Mouse (Mus musculus): Measurements from ENCODE around the gene Nlgn1. TPM values are rescaled to one million over a fixed set of nuclear protein-coding genes. Genes with fewer than 3 reads are reported as not detected.

The Nlgn1 gene
- polyA plus RNA-seq, 1 experiment: not detected

DNA sequence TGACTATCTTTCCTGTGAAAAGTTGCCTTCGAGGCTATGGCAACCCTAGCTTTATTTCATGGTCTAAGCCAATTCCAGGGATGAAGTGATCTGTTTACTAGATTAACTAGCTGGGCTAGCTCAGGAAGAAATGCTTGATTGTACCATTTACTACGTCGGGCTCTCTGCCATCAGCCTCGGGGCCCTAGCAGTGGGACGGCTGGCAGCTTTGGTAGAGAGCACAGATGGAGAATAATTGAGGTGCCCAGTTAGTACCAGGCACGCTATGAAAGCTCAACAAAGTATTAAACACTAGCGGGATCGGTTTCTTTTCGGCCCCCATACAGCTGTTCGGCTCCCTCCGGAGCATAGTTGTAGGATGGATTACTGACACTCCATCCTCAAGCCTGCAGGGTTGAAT lies 675.2 kb downstream of the Nlgn1 start:
- 84% methylated on average over 11 of the region's 11 CpGs for WGBS
- H3K27ac ChIP-seq (ENCODE audit: insufficient read depth, low read length): no peak overlapping the region
- TF ChIP-seq POLR2A (IDR thresholded peaks at IDR 0.05; ENCODE audit: low read depth, low read length) (no peak), CTCF (IDR thresholded peaks at IDR 0.05; ENCODE audit: extremely low read depth, insufficient read depth, insufficient read length, insufficient replicate concordance) (no peak)

DNA sequence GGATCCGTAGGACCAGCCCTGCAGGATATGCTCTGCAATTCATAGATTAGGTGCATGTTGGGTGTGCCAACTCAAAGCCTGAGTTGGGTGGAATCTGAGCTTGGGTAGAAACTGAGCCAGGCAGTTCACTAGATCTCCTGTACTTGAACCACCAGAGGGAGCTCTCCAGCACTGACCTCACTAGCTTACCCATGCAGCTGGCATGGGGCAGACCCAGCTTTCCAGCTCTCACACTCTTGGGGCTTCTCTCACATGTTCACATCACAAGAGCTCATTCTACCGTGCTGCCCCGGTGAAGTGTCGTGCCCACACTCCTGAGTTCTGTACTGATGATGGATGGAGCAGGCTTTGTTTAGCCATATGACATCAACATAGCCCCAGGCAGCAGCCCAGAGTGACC lies 679.2 kb downstream of the Nlgn1 start:
- Histone ChIP-seq H3K4me1 (ENCODE audit: control insufficient read depth, insufficient read depth, insufficient read length) (no peaks in the 10 kb centered on the region), H3K27me3 (ENCODE audit: control insufficient read depth, insufficient read depth, low read length) (no peaks in the 10 kb centered on the region), H3K4me3 (ENCODE audit: extremely low read depth, insufficient read depth, insufficient read length) (no peak overlapping the region), H3K27ac (ENCODE audit: insufficient read depth, low read length) (no peak overlapping the region), H3K36me3 (ENCODE audit: control insufficient read depth, insufficient read depth, low read length) (no peaks in the 10 kb centered on the region)
- 81% methylated on average over 4 of the region's 4 CpGs for WGBS
- no peak for DNase-seq (ENCODE audit: low read depth in 1 of 2, low spot score in 2 of 2)
- no peak for TF ChIP-seq CTCF (IDR thresholded peaks at IDR 0.05; ENCODE audit: extremely low read depth, insufficient read depth, insufficient read length, insufficient replicate concordance)
- no peak for TF ChIP-seq POLR2A (IDR thresholded peaks at IDR 0.05; ENCODE audit: low read depth, low read length)

More for the DNA sequence above, 675.2 kb downstream of the Nlgn1 start:
- no peaks in the 10 kb centered on the region for H3K36me3 ChIP-seq (ENCODE audit: control insufficient read depth, insufficient read depth, low read length)
- H3K27me3 ChIP-seq (ENCODE audit: control insufficient read depth, insufficient read depth, low read length): no peaks in the 10 kb centered on the region
- H3K4me1 ChIP-seq (ENCODE audit: control insufficient read depth, insufficient read depth, insufficient read length): no peaks in the 10 kb centered on the region
- DNase-seq (ENCODE audit: low read depth in 1 of 2, low spot score in 2 of 2): no peak
- no peak overlapping the region for H3K4me3 ChIP-seq (ENCODE audit: extremely low read depth, insufficient read depth, insufficient read length)

DNA sequence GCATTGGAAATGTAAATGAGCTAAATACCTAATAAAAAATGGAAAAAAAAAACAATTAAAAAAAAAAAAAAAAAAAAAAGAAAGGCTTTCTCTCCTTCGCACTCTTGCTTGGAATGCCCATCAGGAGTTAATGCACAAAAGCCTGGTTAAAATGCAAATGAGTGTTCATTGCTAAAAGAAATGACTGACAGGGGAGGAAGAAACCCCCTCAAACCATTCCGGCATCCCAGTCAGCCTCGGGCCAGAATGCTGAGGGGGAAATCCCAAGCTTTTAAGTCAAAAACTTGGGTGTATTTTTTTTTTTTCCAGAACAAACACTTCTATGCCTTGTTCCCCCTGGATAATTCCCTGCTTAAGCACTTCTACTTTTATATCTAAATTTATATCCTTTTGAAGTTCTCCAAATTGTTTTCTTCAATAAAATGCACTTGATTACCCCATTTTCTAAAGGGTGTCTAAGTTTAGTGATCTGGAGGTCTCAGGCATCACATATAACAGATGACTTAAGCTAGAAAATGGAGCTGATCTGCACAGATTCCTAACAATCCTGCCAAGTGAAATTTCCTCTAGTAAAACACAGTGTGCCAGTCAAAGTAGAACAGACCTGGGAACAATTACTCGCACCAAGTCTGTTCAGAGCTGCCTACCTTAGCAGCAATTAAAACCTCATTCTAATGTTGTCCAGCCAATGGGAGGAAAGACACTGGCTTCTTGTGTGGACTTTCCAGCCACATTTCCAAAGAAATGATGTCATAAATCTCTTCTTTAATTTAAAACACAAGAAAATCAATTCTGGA lies 686.2 kb downstream of the Nlgn1 start:
- no peak overlapping the region for H3K27ac ChIP-seq (ENCODE audit: insufficient read depth, low read length)
- H3K4me3 ChIP-seq (ENCODE audit: extremely low read depth, insufficient read depth, insufficient read length): no peak overlapping the region
- H3K27me3 ChIP-seq (ENCODE audit: control insufficient read depth, insufficient read depth, low read length): no peaks in the 10 kb centered on the region
- no peaks in the 10 kb centered on the region for H3K4me1 ChIP-seq (ENCODE audit: control insufficient read depth, insufficient read depth, insufficient read length)
- 89% methylated on average over 4 of the region's 4 CpGs for WGBS
- DNase-seq (ENCODE audit: low read depth in 1 of 2, low spot score in 2 of 2): no peak
- TF ChIP-seq CTCF (IDR thresholded peaks at IDR 0.05; ENCODE audit: extremely low read depth, insufficient read depth, insufficient read length, insufficient replicate concordance): no peak
- TF ChIP-seq POLR2A (IDR thresholded peaks at IDR 0.05; ENCODE audit: low read depth, low read length): no peak
- H3K36me3 ChIP-seq (ENCODE audit: control insufficient read depth, insufficient read depth, low read length): no peaks in the 10 kb centered on the region

DNA sequence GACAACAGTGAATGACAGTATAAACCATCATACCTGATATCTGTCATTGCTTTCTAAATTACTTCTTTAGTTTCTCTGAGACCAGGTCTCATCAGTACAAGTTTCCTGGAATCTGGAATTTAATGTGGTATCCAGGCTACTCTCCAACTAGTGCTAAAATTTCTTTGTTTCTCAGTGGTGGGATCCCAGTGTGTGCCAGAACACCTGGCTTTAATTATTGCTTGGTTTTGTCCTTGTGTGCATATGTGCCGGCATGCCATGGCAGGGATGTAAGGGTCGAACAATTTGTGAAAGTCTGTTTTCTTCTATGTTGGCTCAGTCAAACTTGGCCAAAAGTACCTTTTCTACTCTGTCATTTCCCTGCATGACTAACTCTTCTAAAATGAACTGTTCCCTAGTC lies 703.1 kb downstream of the Nlgn1 start:
- Histone ChIP-seq H3K27me3 (ENCODE audit: control insufficient read depth, insufficient read depth, low read length) (no peaks in the 10 kb centered on the region), H3K27ac (ENCODE audit: insufficient read depth, low read length) (no peak overlapping the region), H3K4me3 (ENCODE audit: extremely low read depth, insufficient read depth, insufficient read length) (no peak overlapping the region), H3K36me3 (ENCODE audit: control insufficient read depth, insufficient read depth, low read length) (no peaks in the 10 kb centered on the region), H3K4me1 (ENCODE audit: control insufficient read depth, insufficient read depth, insufficient read length) (no peaks in the 10 kb centered on the region)
- WGBS: 92% methylated on average over 2 of the region's 2 CpGs
- DNase-seq (ENCODE audit: low read depth in 1 of 2, low spot score in 2 of 2): no peak
- TF ChIP-seq POLR2A (IDR thresholded peaks at IDR 0.05; ENCODE audit: low read depth, low read length) (no peak), CTCF (IDR thresholded peaks at IDR 0.05; ENCODE audit: extremely low read depth, insufficient read depth, insufficient read length, insufficient replicate concordance) (no peak)

DNA sequence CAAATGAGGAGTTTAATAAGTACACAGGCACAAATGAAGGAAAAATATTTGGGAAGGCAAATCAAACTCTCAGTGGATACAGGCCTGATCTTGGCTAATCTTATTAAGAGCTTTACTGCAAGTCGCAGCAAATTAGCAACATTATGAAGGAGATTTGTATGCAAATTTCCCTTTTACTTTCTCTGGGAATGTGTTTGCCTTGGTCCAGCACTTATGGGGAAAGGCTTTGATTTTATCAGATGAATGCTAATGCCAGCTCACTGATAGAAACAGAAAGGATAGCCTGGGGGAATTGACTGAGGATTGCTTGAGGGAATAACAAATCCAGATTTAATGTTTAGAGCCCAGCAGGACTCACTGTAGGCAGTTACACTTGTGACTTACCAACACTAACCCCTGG lies 725.7 kb downstream of the Nlgn1 start:
- Histone ChIP-seq H3K36me3 (ENCODE audit: control insufficient read depth, insufficient read depth, low read length) (no peaks in the 10 kb centered on the region), H3K27ac (ENCODE audit: insufficient read depth, low read length) (no peak overlapping the region), H3K4me3 (ENCODE audit: extremely low read depth, insufficient read depth, insufficient read length) (no peak overlapping the region), H3K4me1 (ENCODE audit: control insufficient read depth, insufficient read depth, insufficient read length) (no peaks in the 10 kb centered on the region), H3K27me3 (ENCODE audit: control insufficient read depth, insufficient read depth, low read length) (no peaks in the 10 kb centered on the region)
- WGBS: 62% methylated on average over 1 of the region's 1 CpGs
- no peak for TF ChIP-seq POLR2A (IDR thresholded peaks at IDR 0.05; ENCODE audit: low read depth, low read length)
- TF ChIP-seq CTCF (IDR thresholded peaks at IDR 0.05; ENCODE audit: extremely low read depth, insufficient read depth, insufficient read length, insufficient replicate concordance): no peak
- no peak for DNase-seq (ENCODE audit: low read depth in 1 of 2, low spot score in 2 of 2)

DNA sequence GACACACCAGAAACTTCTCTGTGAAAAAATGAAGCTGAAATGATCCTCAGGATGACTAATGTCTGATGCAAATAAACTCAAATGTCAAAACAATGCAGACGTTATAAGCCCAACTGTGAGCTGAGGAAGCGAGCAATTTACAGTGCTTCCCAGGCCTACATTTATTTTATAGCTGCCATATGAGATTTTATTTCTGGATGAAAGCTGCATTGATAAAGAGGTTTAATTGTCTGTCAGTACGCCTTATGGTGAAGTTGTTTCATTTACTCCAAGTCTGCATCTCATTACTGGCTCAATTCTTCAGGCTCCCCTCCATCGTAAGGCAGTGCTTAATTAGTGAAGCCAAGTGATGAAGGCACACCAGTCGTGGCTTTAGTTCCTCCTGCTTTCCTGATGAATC lies 734.7 kb downstream of the Nlgn1 start:
- TF ChIP-seq POLR2A (IDR thresholded peaks at IDR 0.05; ENCODE audit: low read depth, low read length) (no peak), CTCF (IDR thresholded peaks at IDR 0.05; ENCODE audit: extremely low read depth, insufficient read depth, insufficient read length, insufficient replicate concordance) (no peak)
- WGBS: 76% methylated on average over 5 of the region's 5 CpGs
- no peak for DNase-seq (ENCODE audit: low read depth in 1 of 2, low spot score in 2 of 2)

DNA sequence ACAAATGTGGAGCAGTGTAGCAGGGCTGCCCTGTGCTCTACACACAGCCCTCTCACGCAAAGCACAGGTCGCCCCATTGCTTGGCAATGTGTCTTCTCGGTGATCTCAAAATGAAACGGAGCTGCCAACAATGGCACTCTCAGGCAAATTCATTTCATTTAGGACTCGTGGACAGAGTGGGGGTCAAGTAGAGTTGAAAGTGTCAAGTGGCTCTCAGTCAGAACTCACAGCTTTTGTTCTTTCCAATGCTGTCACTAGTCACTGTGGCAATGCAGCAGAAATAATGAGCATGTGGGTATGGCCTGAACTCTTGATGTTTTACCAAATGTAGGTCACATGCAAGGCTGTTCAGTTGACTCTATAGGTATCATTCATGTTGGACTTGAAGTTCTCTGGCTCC lies 756.7 kb downstream of the Nlgn1 start:
- H3K4me3 ChIP-seq (ENCODE audit: extremely low read depth, insufficient read depth, insufficient read length): no peak overlapping the region
- 78% methylated on average over 5 of the region's 5 CpGs for WGBS
- H3K4me1 ChIP-seq (ENCODE audit: control insufficient read depth, insufficient read depth, insufficient read length): no peaks in the 10 kb centered on the region
- DNase-seq (ENCODE audit: low read depth in 1 of 2, low spot score in 2 of 2): no peak
- H3K27ac ChIP-seq (ENCODE audit: insufficient read depth, low read length): no peak overlapping the region
- no peaks in the 10 kb centered on the region for H3K36me3 ChIP-seq (ENCODE audit: control insufficient read depth, insufficient read depth, low read length)
- TF ChIP-seq CTCF (IDR thresholded peaks at IDR 0.05; ENCODE audit: extremely low read depth, insufficient read depth, insufficient read length, insufficient replicate concordance) (no peak), POLR2A (IDR thresholded peaks at IDR 0.05; ENCODE audit: low read depth, low read length) (no peak)
- no peaks in the 10 kb centered on the region for H3K27me3 ChIP-seq (ENCODE audit: control insufficient read depth, insufficient read depth, low read length)

More for the DNA sequence above, 734.7 kb downstream of the Nlgn1 start:
- H3K27ac ChIP-seq (ENCODE audit: insufficient read depth, low read length): no peak overlapping the region
- no peak overlapping the region for H3K4me3 ChIP-seq (ENCODE audit: extremely low read depth, insufficient read depth, insufficient read length)
- H3K4me1 ChIP-seq (ENCODE audit: control insufficient read depth, insufficient read depth, insufficient read length): no peaks in the 10 kb centered on the region
- H3K36me3 ChIP-seq (ENCODE audit: control insufficient read depth, insufficient read depth, low read length): no peaks in the 10 kb centered on the region
- no peaks in the 10 kb centered on the region for H3K27me3 ChIP-seq (ENCODE audit: control insufficient read depth, insufficient read depth, low read length)
